Mouse (Mus musculus) MEL (cell line): ENCODE data around the gene Lrrc25. TPM values are rescaled to one million over a fixed set of nuclear protein-coding genes. Genes with fewer than 3 reads are reported as not detected.

Experiments
- DNase-seq: peaks from one replicate; pipeline ENCODE4 v3.0.0; 2011; ENCODE audit warnings: low read depth, low spot score
- H3K27ac ChIP-seq: 2 replicates; pipeline ENCODE4 v1.5.1; 2012; ENCODE audit warnings: low read depth, mild to moderate bottlenecking, control low read depth, low read length, moderate library complexity; ENCODE audit not compliant: control insufficient read depth
- H3K27me3 ChIP-seq, 2 experiments: fragments of 150-350 bp in 1 of 2; sonication (generic) in 1 of 2; 2 replicates each; pipeline ENCODE4 v1.6.1; 2012; ENCODE audit warnings: low read length in 2 of 2, mild to moderate bottlenecking in 2 of 2, improper control_type of control experiment in 1 of 2, moderate library complexity in 1 of 2; ENCODE audit not compliant: insufficient read depth in 2 of 2, control insufficient read depth in 1 of 2
- H3K36me3 ChIP-seq, 2 experiments: 2 replicates each; pipeline ENCODE4 v1.6.1; 2012 to 2014; ENCODE audit warnings: low read length in 2 of 2, improper control_type of control experiment in 1 of 2, inconsistent platforms in 1 of 2, mild to moderate bottlenecking in 1 of 2; ENCODE audit not compliant: insufficient read depth in 2 of 2, control insufficient read depth in 1 of 2
- H3K4me1 ChIP-seq, 2 experiments: fragments of 150-350 bp in 1 of 2; sonication (generic) in 1 of 2; 2 replicates each; pipeline ENCODE4 v1.6.1; 2012; ENCODE audit warnings: low read length in 2 of 2, improper control_type of control experiment in 1 of 2, mild to moderate bottlenecking in 1 of 2; ENCODE audit not compliant: insufficient read depth in 2 of 2, control insufficient read depth in 1 of 2
- H3K4me3 ChIP-seq, 2 experiments: fragments of 150-350 bp in 1 of 2; sonication (generic) in 1 of 2; 2 replicates each; pipeline ENCODE4 v1.5.1; 2012; ENCODE audit warnings: low read depth in 2 of 2, low read length in 2 of 2, mild to moderate bottlenecking in 2 of 2, moderate library complexity in 2 of 2, control low read depth in 1 of 2, improper control_type of control experiment in 1 of 2; ENCODE audit not compliant: control insufficient read depth in 1 of 2, insufficient read depth in 1 of 2
- H3K79me2 ChIP-seq: 2 replicates; pipeline ENCODE4 v1.6.1; 2012; ENCODE audit warnings: mild to moderate bottlenecking, low read length, moderate library complexity; ENCODE audit not compliant: control insufficient read depth, poor library complexity, insufficient read depth
- H3K9ac ChIP-seq: 2 replicates; pipeline ENCODE4 v1.6.1; 2012; ENCODE audit warnings: low read depth, mild to moderate bottlenecking, control low read depth, low read length, moderate library complexity; ENCODE audit not compliant: control insufficient read depth, poor library complexity, severe bottlenecking
- H3K9me3 ChIP-seq: fragments of 150-350 bp; sonication (generic); replicated peaks from 2 replicates; pipeline ENCODE4 v1.6.1; 2012; ENCODE audit warnings: mild to moderate bottlenecking, low read length, improper control_type of control experiment, moderate library complexity; ENCODE audit not compliant: insufficient read depth
- BHLHE40 ChIP-seq: IDR thresholded peaks from 2 replicates; pipeline ENCODE4 v1.6.1; 2012; ENCODE audit warnings: low read depth, mild to moderate bottlenecking, inconsistent platforms, low read length, improper control_type of control experiment, borderline replicate concordance
- CHD1 ChIP-seq: IDR thresholded peaks from 2 replicates; pipeline ENCODE4 v1.6.1; 2012; ENCODE audit warnings: low read depth, mild to moderate bottlenecking, inconsistent platforms, low read length, improper control_type of control experiment
- CHD2 ChIP-seq: IDR thresholded peaks from 2 replicates; pipeline ENCODE4 v1.6.1; 2011; ENCODE audit warnings: low read length, improper control_type of control experiment
- E2F4 ChIP-seq: IDR thresholded peaks from 2 replicates; pipeline ENCODE4 v1.6.1; 2011; ENCODE audit warnings: low read depth, low read length, improper control_type of control experiment, borderline replicate concordance
- ELF1 ChIP-seq: IDR thresholded peaks from 2 replicates; pipeline ENCODE4 v1.6.1; 2014; ENCODE audit warnings: low read depth, mild to moderate bottlenecking, inconsistent platforms, low read length, improper control_type of control experiment, moderate library complexity
- EP300 ChIP-seq, 2 experiments: IDR thresholded peaks; 2 replicates each; pipeline ENCODE4 v1.6.1; 2011; ENCODE audit warnings: improper control_type of control experiment in 2 of 2, low read length in 2 of 2, low read depth in 1 of 2, mild to moderate bottlenecking in 1 of 2
- ETS1 ChIP-seq: IDR thresholded peaks from 2 replicates; pipeline ENCODE4 v1.6.1; 2012; ENCODE audit warnings: low read depth, mild to moderate bottlenecking, inconsistent platforms, low read length, improper control_type of control experiment, moderate library complexity
- GABPA ChIP-seq: IDR thresholded peaks from 2 replicates; pipeline ENCODE4 v1.6.1; 2012; ENCODE audit warnings: low read depth, mild to moderate bottlenecking, inconsistent platforms, low read length, improper control_type of control experiment, moderate library complexity
- GATA1 ChIP-seq: IDR thresholded peaks from 2 replicates; pipeline ENCODE4 v1.6.1; 2011; ENCODE audit warnings: low read depth, low read length, improper control_type of control experiment
- HCFC1 ChIP-seq: IDR thresholded peaks from 2 replicates; pipeline ENCODE4 v1.6.1; 2012; ENCODE audit warnings: low read depth, mild to moderate bottlenecking, inconsistent platforms, low read length, improper control_type of control experiment, moderate library complexity
- JUND ChIP-seq: IDR thresholded peaks from 2 replicates; pipeline ENCODE4 v1.6.1; 2011; ENCODE audit warnings: low read depth, mild to moderate bottlenecking, improper control_type of control experiment, low read length
- MAFK ChIP-seq: IDR thresholded peaks from 2 replicates; pipeline ENCODE4 v1.6.1; 2011; ENCODE audit warnings: low read depth, mild to moderate bottlenecking, low read length, improper control_type of control experiment, borderline replicate concordance
- MAX ChIP-seq: IDR thresholded peaks from 2 replicates; pipeline ENCODE4 v1.6.1; 2011; ENCODE audit warnings: low read length, improper control_type of control experiment
- MEF2A ChIP-seq: IDR thresholded peaks from 2 replicates; pipeline ENCODE4 v1.6.1; 2014; ENCODE audit warnings: low read depth, mild to moderate bottlenecking, inconsistent platforms, low read length, improper control_type of control experiment; ENCODE audit not compliant: poor library complexity, insufficient replicate concordance, severe bottlenecking; ENCODE audit errors: extremely low read depth
- MXI1 ChIP-seq: IDR thresholded peaks from 2 replicates; pipeline ENCODE4 v1.6.1; 2011; ENCODE audit warnings: mild to moderate bottlenecking, low read depth, low read length, improper control_type of control experiment
- MYB ChIP-seq: IDR thresholded peaks from 2 replicates; pipeline ENCODE4 v1.6.1; 2011; ENCODE audit warnings: mild to moderate bottlenecking, low read depth, low read length, improper control_type of control experiment
- MYC ChIP-seq: IDR thresholded peaks from 2 replicates; pipeline ENCODE4 v1.6.1; 2011; ENCODE audit warnings: low read depth, mild to moderate bottlenecking, low read length, improper control_type of control experiment, moderate library complexity
- NELFE ChIP-seq: IDR thresholded peaks from 2 replicates; pipeline ENCODE4 v1.6.1; 2011; ENCODE audit warnings: low read depth, low read length, improper control_type of control experiment
- NRF1 ChIP-seq: IDR thresholded peaks from 2 replicates; pipeline ENCODE4 v1.6.1; 2014; ENCODE audit warnings: low read depth, mild to moderate bottlenecking, inconsistent platforms, low read length, improper control_type of control experiment, moderate library complexity; ENCODE audit not compliant: poor library complexity, insufficient read depth, severe bottlenecking
- POLR2A ChIP-seq, 2 experiments: IDR thresholded peaks; 2 replicates each; pipeline ENCODE4 v1.6.1; 2011 to 2012; ENCODE audit warnings: low read length in 2 of 2, mild to moderate bottlenecking in 2 of 2, control low read depth in 1 of 2, improper control_type of control experiment in 1 of 2, low read depth in 1 of 2, moderate library complexity in 1 of 2; ENCODE audit not compliant: control insufficient read depth in 1 of 2, insufficient read depth in 1 of 2, poor library complexity in 1 of 2
- POLR2AphosphoS2 ChIP-seq: IDR thresholded peaks from 2 replicates; pipeline ENCODE4 v1.6.1; 2011; ENCODE audit warnings: low read length, improper control_type of control experiment
- POLR2AphosphoS5 ChIP-seq: IDR thresholded peaks from 2 replicates; pipeline ENCODE4 v1.6.1; 2012; ENCODE audit warnings: low read depth, borderline replicate concordance, mild to moderate bottlenecking, inconsistent platforms, low read length, moderate library complexity, mixed read lengths
- RAD21 ChIP-seq: IDR thresholded peaks from 2 replicates; pipeline ENCODE4 v1.6.1; 2011; ENCODE audit warnings: mild to moderate bottlenecking, low read depth, low read length, improper control_type of control experiment
- RCOR1 ChIP-seq: IDR thresholded peaks from 2 replicates; pipeline ENCODE4 v1.6.1; 2012; ENCODE audit warnings: low read depth, mild to moderate bottlenecking, inconsistent platforms, low read length, improper control_type of control experiment
- SIN3A ChIP-seq: IDR thresholded peaks from 2 replicates; pipeline ENCODE4 v1.6.1; 2012; ENCODE audit warnings: low read length, improper control_type of control experiment, inconsistent platforms
- SMC3 ChIP-seq: IDR thresholded peaks from 2 replicates; pipeline ENCODE4 v1.6.1; 2011; ENCODE audit warnings: low read depth, low read length, improper control_type of control experiment
- TAL1 ChIP-seq: IDR thresholded peaks from 2 replicates; pipeline ENCODE4 v1.6.1; 2012; ENCODE audit warnings: mild to moderate bottlenecking, inconsistent platforms, low read length, moderate library complexity, mixed read lengths
- TBP ChIP-seq: IDR thresholded peaks from 2 replicates; pipeline ENCODE4 v1.8.0; 2011; ENCODE audit warnings: low read depth, low read length, improper control_type of control experiment
- TCF12 ChIP-seq: IDR thresholded peaks from 2 replicates; pipeline ENCODE4 v1.6.1; 2014; ENCODE audit warnings: low read depth, mild to moderate bottlenecking, inconsistent platforms, low read length, improper control_type of control experiment, moderate library complexity
- UBTF ChIP-seq: IDR thresholded peaks from 2 replicates; pipeline ENCODE4 v1.6.1; 2012; ENCODE audit warnings: low read depth, mild to moderate bottlenecking, inconsistent platforms, low read length, improper control_type of control experiment, moderate library complexity, borderline replicate concordance; ENCODE audit not compliant: insufficient read depth
- USF1 ChIP-seq: IDR thresholded peaks from 2 replicates; pipeline ENCODE4 v1.6.1; 2014; ENCODE audit warnings: low read depth, mild to moderate bottlenecking, inconsistent platforms, low read length, improper control_type of control experiment, moderate library complexity
- USF2 ChIP-seq, 2 experiments: IDR thresholded peaks; 2 replicates each; pipeline ENCODE4 v1.6.1; 2011 to 2012; ENCODE audit warnings: improper control_type of control experiment in 2 of 2, low read length in 2 of 2, borderline replicate concordance in 1 of 2, inconsistent platforms in 1 of 2, low read depth in 1 of 2, mild to moderate bottlenecking in 1 of 2; ENCODE audit not compliant: insufficient read depth in 1 of 2
- ZC3H11A ChIP-seq: IDR thresholded peaks from 2 replicates; pipeline ENCODE4 v1.6.1; 2012; ENCODE audit warnings: low read depth, mild to moderate bottlenecking, inconsistent platforms, low read length, improper control_type of control experiment
- ZKSCAN1 ChIP-seq: IDR thresholded peaks from 2 replicates; pipeline ENCODE4 v1.6.1; 2012; ENCODE audit warnings: low read depth, mild to moderate bottlenecking, inconsistent platforms, low read length, improper control_type of control experiment, moderate library complexity
- ZNF384 ChIP-seq: IDR thresholded peaks from 2 replicates; pipeline ENCODE4 v1.6.1; 2012; ENCODE audit warnings: low read depth, mild to moderate bottlenecking, inconsistent platforms, low read length, improper control_type of control experiment
- polyA plus RNA-seq, 2 experiments: library from polyadenylated mRNA; stranded (reverse) in 1 of 2; unstranded in 1 of 2; fragments of >175 nt in 1 of 2; fragments of >200 nt in 1 of 2; gene quantifications; 2 replicates each; pipeline versions ENCODE4 v1.2.1 to v1.2.4; 2012; ENCODE audit warnings: low replicate concordance in 2 of 2, low read depth in 1 of 2; ENCODE audit not compliant: insufficient read length in 2 of 2, insufficient read depth in 1 of 2, missing spikeins in 1 of 2
- total RNA-seq: library from RNA; depleted of rRNA; stranded (reverse); fragments of 300-350 nt; gene quantifications from 2 replicates; pipeline ENCODE4 v1.2.3, GENCODE M21; 2012

Lrrc25 gene
- total and polyA plus RNA-seq, 3 experiments, result 0.39 to 1.1 TPM; not detected in 1

DNA sequence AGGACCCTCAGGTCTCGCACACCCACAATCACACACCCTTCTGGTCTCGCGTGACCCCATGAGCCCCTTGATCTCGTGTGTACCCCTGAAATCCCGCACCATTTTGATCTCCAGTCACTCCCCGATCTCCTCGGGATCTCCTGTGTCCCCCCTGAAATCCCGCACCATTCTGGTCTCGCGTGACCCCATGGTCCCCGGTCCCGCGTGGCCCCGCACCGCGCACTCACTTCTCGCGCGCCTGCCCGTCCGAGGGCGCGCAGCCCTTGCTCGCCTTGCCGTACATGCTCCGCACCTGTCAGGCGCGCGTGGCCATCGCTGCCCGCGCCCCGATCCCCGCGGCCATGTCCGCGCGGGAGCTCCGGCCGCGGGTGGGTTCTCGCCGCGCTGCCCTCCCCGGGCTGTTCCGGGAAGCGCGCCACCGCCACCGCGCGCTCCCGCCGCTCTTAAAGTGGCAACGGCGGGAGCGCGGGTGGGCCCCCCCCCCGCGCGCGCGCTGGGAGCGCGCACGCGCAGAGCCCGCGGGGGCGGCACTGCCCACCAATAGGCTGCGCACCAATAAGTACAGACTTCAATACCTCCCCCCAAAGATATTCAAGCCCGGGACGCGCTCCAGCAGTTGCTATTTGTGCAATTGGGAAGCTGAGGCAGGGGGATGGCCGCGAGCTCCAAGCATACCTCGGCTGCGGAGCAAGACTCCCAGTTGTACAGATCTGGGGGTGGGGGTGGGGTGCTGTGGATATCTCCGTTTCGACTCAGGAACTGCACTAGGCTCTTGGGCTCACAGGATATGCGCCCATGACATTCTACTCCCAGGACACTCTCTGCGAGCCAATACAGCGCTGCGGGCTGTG, 7.8 kb upstream of the Lrrc25 start:
- Histone ChIP-seq H3K36me3 (no peaks in the 10 kb centered on the region; a peak in 1 of 4 replicates), H3K79me2 (peaks cover 29% of the 10 kb centered on the region), H3K4me1 (peaks cover 0 to 8% of the 10 kb centered on the region in 2 experiments; a peak in 3 of 4 replicates), H3K27me3 (no peaks in the 10 kb centered on the region), H3K9me3 (no peaks in the 10 kb centered on the region), H3K9ac (peak overlapping the region; percentile 96), H3K27ac (peak overlapping the region; percentile 87), H3K4me3 (peak overlapping the region; percentile 88 to 92)
- peak; percentile 90 for DNase-seq
- TF ChIP-seq POLR2AphosphoS5, result no peak
- TF ChIP-seq GABPA, result no peak
- TF ChIP-seq SMC3, result no peak
- no peak for TF ChIP-seq MYC
- TF ChIP-seq MAFK, result no peak
- peak; percentile 32 for TF ChIP-seq ZC3H11A
- TF ChIP-seq UBTF, result no peak
- peak; percentile 71 for TF ChIP-seq NRF1
- TF ChIP-seq MAX, result peak; percentile 63; the same call in 1 of the 2 replicates
- peak; percentile 51 for TF ChIP-seq HCFC1
- TF ChIP-seq E2F4, result 0 out of 2 replicates have a peak, but pooled peaks have one; percentile 49
- no peak for TF ChIP-seq ZNF384
- no peak for TF ChIP-seq USF1
- peak; percentile 53 to 67 for TF ChIP-seq POLR2A (IDR thresholded peaks at IDR 0.05; ENCODE audit: control insufficient read depth in 1 of 2, insufficient read depth in 1 of 2, low read depth in 1 of 2, low read length in 2 of 2, poor library complexity in 1 of 2)
- TF ChIP-seq TCF12, result no peak
- no peak for TF ChIP-seq MYB
- no peak for TF ChIP-seq JUND
- peak; percentile 48; the same call in 1 of the 2 replicates for TF ChIP-seq ELF1
- peak; percentile 31; the same call in 1 of the 2 replicates for TF ChIP-seq ETS1
- TF ChIP-seq SIN3A, result peak; percentile 64
- TF ChIP-seq RAD21, result no peak
- no peak for TF ChIP-seq EP300 (IDR thresholded peaks at IDR 0.05; ENCODE audit: low read depth in 1 of 2, low read length in 2 of 2)
- TF ChIP-seq CHD2, result peak; percentile 71
- peak; percentile 64 for TF ChIP-seq NELFE
- TF ChIP-seq CHD1, result no peak
- TF ChIP-seq GATA1, result no peak
- no peak for TF ChIP-seq ZKSCAN1
- no peak for TF ChIP-seq MEF2A
- no peak for TF ChIP-seq BHLHE40
- no peak for TF ChIP-seq USF2 (IDR thresholded peaks at IDR 0.05; ENCODE audit: borderline replicate concordance in 1 of 2, insufficient read depth in 1 of 2, low read depth in 1 of 2, low read length in 2 of 2)
- TF ChIP-seq MXI1, result peak; percentile 23; the same call in 1 of the 2 replicates
- TF ChIP-seq TAL1, result no peak
- no peak for TF ChIP-seq POLR2AphosphoS2
- peak; percentile 50; the same call in 1 of the 2 replicates for TF ChIP-seq TBP
- no peak for TF ChIP-seq RCOR1
